Mouse (Mus musculus) megakaryocyte, embryonic 14.5 days (primary cell): ENCODE data around the gene Macc1.

Experiments used
- FLI1 ChIP-seq: IDR thresholded peaks from 2 replicates; pipeline ENCODE4 v1.6.1; 2012; ENCODE audit warnings: low read length, inconsistent platforms, mixed read lengths
- GATA1 ChIP-seq: IDR thresholded peaks from 3 replicates; pipeline ENCODE4 v1.6.1; 2012; ENCODE audit warnings: mixed read lengths, low read length, inconsistent platforms, borderline replicate concordance

- TF ChIP-seq GATA1 (no peak), FLI1 (no peak)
Measured at GRCm38 (mm10) chr12:119464940-119465245, 150.8 kb downstream of the Macc1 start.
